Mouse (Mus musculus) T-helper 2 cell (primary cell): ENCODE measurements around the gene Gm5724.

Experiments
- in situ Hi-C: fragments of 300-600 bp; cut with MboI, MseI; formaldehyde crosslinking; loops from one replicate; pipeline ENCODE4 v1.15.1; 2025; ENCODE audit warnings: high pct_unique_total_duplicates

Gm5724 gene

GRCm38 (mm10) chr6:141773710-141774109 is at the start of gene Gm5724:
Gene Gm5724 (minus strand): TSS chr6:141773810.
- in situ Hi-C loops, result no loop called here

- in situ Hi-C loops, result no loop called here
Observed at GRCm38 (mm10) chr6:141797837-141798236, 24.2 kb upstream of the Gm5724 start.

GRCm38 (mm10) chr6:141774476-141774875 is 866 bp upstream of the Gm5724 start:
- in situ Hi-C loops, result no loop called here

DNA sequence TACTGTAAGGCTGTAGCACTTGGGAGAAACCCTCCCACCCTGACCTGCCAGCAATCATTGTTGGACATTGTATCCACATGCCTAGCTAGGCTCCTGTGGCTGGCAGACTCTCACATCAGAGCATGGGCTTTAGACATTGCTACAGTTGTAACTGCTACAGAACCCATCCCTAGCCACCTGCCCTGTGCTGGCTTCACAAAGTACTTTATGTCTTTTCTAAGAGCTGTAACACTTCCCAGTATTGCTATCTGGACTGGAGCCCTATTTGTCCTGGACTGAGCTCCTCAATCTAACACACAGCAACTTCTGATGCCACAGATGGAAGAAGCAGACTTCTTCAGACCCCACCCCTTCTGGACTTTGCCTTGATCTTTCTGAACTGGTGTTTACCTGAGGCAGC is 82.4 kb downstream of the Gm5724 start:
- in situ Hi-C loops, result loop anchor here (25.0 kb wide), 1 partner anchor 1979 kb away; no protein-coding TSS in a partner anchor

DNA sequence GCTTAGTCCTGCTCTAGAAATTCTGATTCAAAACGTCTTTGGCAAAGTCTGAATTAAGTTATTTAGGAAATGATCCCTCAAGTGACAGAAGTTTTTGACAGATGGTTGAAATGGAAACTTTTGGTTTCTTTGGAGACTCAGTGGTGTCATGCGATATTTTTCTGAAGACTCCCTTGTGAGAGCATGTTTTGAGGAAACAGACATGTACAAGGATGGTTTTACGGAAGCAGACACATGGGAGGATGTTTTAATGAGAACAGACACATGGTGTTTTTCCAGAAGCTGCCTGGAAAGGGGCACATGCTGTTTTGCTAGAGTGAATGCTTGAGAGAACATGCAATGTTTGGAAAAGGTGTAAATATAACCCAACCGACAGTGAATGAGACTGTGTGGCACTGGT is 86.6 kb downstream of the Gm5724 start:
- in situ Hi-C loops, result loop anchor here (25.0 kb wide), 1 partner anchor 1975 kb away; no protein-coding TSS in a partner anchor
